Mouse (Mus musculus): ENCODE data around the gene Heatr5a. TPM values are rescaled to one million over a fixed set of nuclear protein-coding genes. Genes with fewer than 3 reads are reported as not detected.

The Heatr5a gene
- polyA plus RNA-seq, 1 experiment from 2014 or later, result 4.4 TPM

GRCm38 (mm10) chr12:51883297-51883805 lies 87.8 kb downstream of the Heatr5a start:
- no peak overlapping the region for H3K9ac ChIP-seq (ENCODE audit: low read depth, low read length)
- H3K4me1 ChIP-seq (replicated peaks; ENCODE audit: control insufficient read depth, insufficient read depth, low read length), result no peaks in the 10 kb centered on the region
- no peaks in the 10 kb centered on the region for H3K27me3 ChIP-seq (replicated peaks; ENCODE audit: control insufficient read depth, insufficient read depth, low read length)
- H3K9me3 ChIP-seq (ENCODE audit: control insufficient read depth), result no peaks in the 10 kb centered on the region
- H3K4me3 ChIP-seq (ENCODE audit: low read depth, low read length), result no peak overlapping the region
- 91% methylated on average over 9 of the region's 9 CpGs for whole genome bisulfite sequencing
- no peak overlapping the region for H3K4me2 ChIP-seq (replicated peaks; ENCODE audit: low read depth)
- peaks cover 60% of the 10 kb centered on the region for H3K36me3 ChIP-seq (ENCODE audit: control insufficient read depth, insufficient read depth)
- no peak for ATAC-seq
- no peak for TF ChIP-seq CTCF (IDR thresholded peaks at IDR 0.05; ENCODE audit: low read depth)
- H3K27ac ChIP-seq (ENCODE audit: low read depth, low read length), result no peak overlapping the region

GRCm38 (mm10) chr12:51882606-51883296 lies 88.4 kb downstream of the Heatr5a start:
- Histone ChIP-seq H3K4me1 (replicated peaks; ENCODE audit: control insufficient read depth, insufficient read depth, low read length) (no peaks in the 10 kb centered on the region), H3K9me3 (ENCODE audit: control insufficient read depth) (no peaks in the 10 kb centered on the region), H3K4me3 (ENCODE audit: low read depth, low read length) (no peak overlapping the region), H3K27me3 (replicated peaks; ENCODE audit: control insufficient read depth, insufficient read depth, low read length) (no peaks in the 10 kb centered on the region), H3K4me2 (replicated peaks; ENCODE audit: low read depth) (no peak overlapping the region), H3K27ac (ENCODE audit: low read depth, low read length) (no peak overlapping the region), H3K36me3 (ENCODE audit: control insufficient read depth, insufficient read depth) (peaks cover 56% of the 10 kb centered on the region), H3K9ac (ENCODE audit: low read depth, low read length) (no peak overlapping the region)
- no peak for TF ChIP-seq CTCF (IDR thresholded peaks at IDR 0.05; ENCODE audit: low read depth)
- 83% methylated on average over 6 of the region's 6 CpGs for WGBS
- ATAC-seq, result no peak

DNA sequence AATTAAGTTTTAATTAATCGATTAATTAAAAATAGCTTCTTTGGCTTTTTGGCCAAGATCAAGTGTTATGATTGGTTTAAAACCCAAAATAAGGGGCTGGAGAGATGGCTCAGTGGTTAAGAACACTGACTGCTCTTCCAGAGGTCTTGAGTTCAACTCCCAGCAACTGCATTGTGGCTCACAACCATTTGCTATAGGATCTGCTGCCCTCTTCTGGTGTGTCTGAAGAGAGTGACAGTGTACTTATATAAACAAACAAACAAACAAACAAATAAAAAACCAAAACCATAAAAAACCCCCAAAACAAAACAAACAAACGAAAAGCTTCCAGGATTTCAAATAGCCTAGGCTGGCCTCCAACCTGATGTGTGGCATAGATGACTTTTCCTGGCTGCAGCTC lies 89.3 kb downstream of the Heatr5a start:
- Histone ChIP-seq H3K27me3 (replicated peaks; ENCODE audit: control insufficient read depth, insufficient read depth, low read length) (no peaks in the 10 kb centered on the region), H3K9ac (ENCODE audit: low read depth, low read length) (no peak overlapping the region), H3K4me3 (ENCODE audit: low read depth, low read length) (no peak overlapping the region), H3K4me2 (replicated peaks; ENCODE audit: low read depth) (no peak overlapping the region), H3K9me3 (ENCODE audit: control insufficient read depth) (no peaks in the 10 kb centered on the region), H3K4me1 (replicated peaks; ENCODE audit: control insufficient read depth, insufficient read depth, low read length) (no peaks in the 10 kb centered on the region), H3K27ac (ENCODE audit: low read depth, low read length) (no peak overlapping the region), H3K36me3 (ENCODE audit: control insufficient read depth, insufficient read depth) (peaks cover 56% of the 10 kb centered on the region)
- no peak for ATAC-seq
- 95% methylated on average over 2 of the region's 2 CpGs for WGBS
- peak; percentile 36 for TF ChIP-seq CTCF (IDR thresholded peaks at IDR 0.05; ENCODE audit: low read depth)

DNA sequence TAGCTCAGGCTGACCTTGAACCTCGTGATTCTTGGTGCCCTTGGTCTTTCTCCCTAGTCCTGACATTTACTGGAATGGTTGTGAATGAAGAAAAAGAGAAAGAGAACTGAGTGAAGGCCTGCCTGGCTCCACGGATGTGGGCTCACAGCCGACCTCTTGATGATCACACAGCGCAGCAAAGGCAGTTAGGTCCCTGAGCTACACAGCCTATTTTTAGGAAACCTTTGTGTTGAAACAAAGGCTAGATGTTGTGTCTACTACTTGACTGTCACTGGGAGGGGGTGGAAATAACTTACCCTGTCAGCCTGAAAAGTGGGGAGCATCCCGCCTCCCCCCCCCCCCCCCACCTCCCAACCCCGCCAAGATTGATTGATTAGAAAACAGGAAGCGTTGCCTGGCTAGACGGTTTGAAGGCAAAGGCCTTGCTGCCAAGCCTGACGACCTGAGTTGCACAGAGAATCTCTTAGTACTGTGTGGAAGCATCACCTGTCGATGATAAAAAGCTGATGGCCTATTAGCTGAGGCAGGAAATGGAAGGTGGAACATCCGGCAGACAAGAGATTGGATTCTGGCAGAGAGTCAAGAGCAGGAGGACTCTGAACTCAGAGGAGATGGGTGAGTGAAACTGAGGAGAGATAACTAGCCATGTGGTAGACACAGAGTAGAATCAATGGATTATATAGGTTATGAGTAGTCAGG lies 99.5 kb downstream of the Heatr5a start:
- Histone ChIP-seq H3K4me1 (replicated peaks; ENCODE audit: control insufficient read depth, insufficient read depth, low read length) (no peaks in the 10 kb centered on the region), H3K4me2 (replicated peaks; ENCODE audit: low read depth) (no peak overlapping the region), H3K9ac (ENCODE audit: low read depth, low read length) (no peak overlapping the region), H3K27ac (ENCODE audit: low read depth, low read length) (no peak overlapping the region), H3K36me3 (ENCODE audit: control insufficient read depth, insufficient read depth) (no peaks in the 10 kb centered on the region; the same call in 1 of the 2 replicates), H3K27me3 (replicated peaks; ENCODE audit: control insufficient read depth, insufficient read depth, low read length) (no peaks in the 10 kb centered on the region), H3K4me3 (ENCODE audit: low read depth, low read length) (no peak overlapping the region), H3K9me3 (ENCODE audit: control insufficient read depth) (no peaks in the 10 kb centered on the region)
- WGBS, result 61% methylated on average over 11 of the region's 11 CpGs
- TF ChIP-seq CTCF (IDR thresholded peaks at IDR 0.05; ENCODE audit: low read depth), result no peak
- peak; percentile 64 for ATAC-seq

GRCm38 (mm10) chr12:51869511-51869910 lies 101.6 kb downstream of the Heatr5a start:
- Histone ChIP-seq H3K4me1 (replicated peaks; ENCODE audit: control insufficient read depth, insufficient read depth, low read length) (no peaks in the 10 kb centered on the region), H3K27ac (ENCODE audit: low read depth, low read length) (no peak overlapping the region), H3K27me3 (replicated peaks; ENCODE audit: control insufficient read depth, insufficient read depth, low read length) (no peaks in the 10 kb centered on the region), H3K9ac (ENCODE audit: low read depth, low read length) (no peak overlapping the region), H3K4me2 (replicated peaks; ENCODE audit: low read depth) (no peak overlapping the region), H3K4me3 (ENCODE audit: low read depth, low read length) (no peak overlapping the region), H3K36me3 (ENCODE audit: control insufficient read depth, insufficient read depth) (no peaks in the 10 kb centered on the region), H3K9me3 (ENCODE audit: control insufficient read depth) (no peaks in the 10 kb centered on the region)
- ATAC-seq, result no peak
- WGBS, result 55% methylated on average over 3 of the region's 3 CpGs
- no peak for TF ChIP-seq CTCF (IDR thresholded peaks at IDR 0.05; ENCODE audit: low read depth)

DNA sequence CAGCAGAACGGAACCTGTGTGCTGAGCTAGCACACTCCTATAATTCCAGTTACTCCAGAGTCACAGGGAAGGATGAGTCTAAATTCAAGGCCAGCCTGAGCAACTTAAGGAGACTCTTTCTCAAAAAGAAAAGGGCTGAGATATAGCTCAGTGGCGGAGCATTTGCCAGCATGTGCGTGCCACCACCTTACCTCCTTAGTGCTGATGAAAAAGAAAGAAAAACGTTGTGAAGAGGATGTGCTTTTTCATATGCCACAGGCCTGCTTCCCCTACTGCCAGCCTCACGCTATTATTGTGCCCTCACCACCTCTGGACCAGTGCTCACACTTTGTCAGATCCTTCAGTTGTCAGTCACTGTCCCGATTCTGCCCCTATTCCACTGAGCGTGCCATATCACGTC lies 104.0 kb downstream of the Heatr5a start:
- no peak for TF ChIP-seq CTCF (IDR thresholded peaks at IDR 0.05; ENCODE audit: low read depth)
- 82% methylated on average over 8 of the region's 8 CpGs for WGBS

More for the DNA sequence above, 104.0 kb downstream of the Heatr5a start:
- ATAC-seq, result no peak
- no peaks in the 10 kb centered on the region for H3K36me3 ChIP-seq (ENCODE audit: control insufficient read depth, insufficient read depth)
- no peak overlapping the region for H3K27ac ChIP-seq (ENCODE audit: low read depth, low read length)
- no peak overlapping the region for H3K4me3 ChIP-seq (ENCODE audit: low read depth, low read length)
- no peak overlapping the region for H3K4me2 ChIP-seq (replicated peaks; ENCODE audit: low read depth)
- H3K27me3 ChIP-seq (replicated peaks; ENCODE audit: control insufficient read depth, insufficient read depth, low read length), result no peaks in the 10 kb centered on the region
- H3K4me1 ChIP-seq (replicated peaks; ENCODE audit: control insufficient read depth, insufficient read depth, low read length), result no peaks in the 10 kb centered on the region
- no peak overlapping the region for H3K9ac ChIP-seq (ENCODE audit: low read depth, low read length)
- H3K9me3 ChIP-seq (ENCODE audit: control insufficient read depth), result no peaks in the 10 kb centered on the region
